ENCODE assay signal across 19 mouse cellular contexts in the genomic region with DNA sequence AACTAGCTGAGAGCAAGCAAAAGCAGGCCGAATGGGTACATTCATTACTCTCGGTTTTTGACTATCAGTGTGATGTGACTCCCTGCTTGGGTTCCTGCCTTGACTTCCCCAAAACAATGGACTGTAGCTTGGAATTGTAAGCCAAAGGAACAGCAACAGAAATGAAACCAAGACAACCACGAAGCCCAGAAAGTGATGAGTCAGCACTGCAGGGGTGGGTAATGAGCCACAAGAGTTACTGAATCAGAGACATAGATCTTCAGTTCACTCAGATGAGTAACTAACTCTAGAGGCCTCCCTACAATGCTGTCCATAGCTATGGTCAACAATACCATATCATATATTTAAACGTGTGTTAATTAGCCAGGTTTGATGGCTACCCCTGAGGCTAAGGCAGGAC.
"Had no signal": no experiment of that assay in that cellular context is flagged by ENCODE, and none has a peak within 500 bp of the region (broad histone marks: within the 10 kb centered on the region; RNA-seq: fewer than 3 reads in every experiment).

No protein-coding gene starts in this region.

- H3K4me1 ChIP-seq: liver, embryonic 13.5 days; midbrain, embryonic 15.5 days; neural tube, embryonic 13.5 days; stomach, embryonic 15.5 days had no signal

- H3K9ac ChIP-seq: liver, embryonic 13.5 days; lung, embryonic 14.5 days; midbrain, embryonic 12.5 days; midbrain, embryonic 15.5 days; neural tube, embryonic 13.5 days; stomach, embryonic 15.5 days had no signal

- H3K4me3 ChIP-seq: layer of hippocampus, adult 2 months; left cerebral cortex, adult 2 months; liver, embryonic 13.5 days; midbrain, embryonic 12.5 days; midbrain, embryonic 15.5 days; neural tube, embryonic 13.5 days; stomach, embryonic 15.5 days had no signal

- ATAC-seq: midbrain, embryonic 15.5 days had no signal

- DNase-seq: kidney, adult 2 months; kidney, postnatal 25 days; layer of hippocampus, postnatal 36 days; liver, embryonic 13.5 days; lung, embryonic 14.5 days; lung, postnatal 10 days; lung, postnatal 36 days; retina, postnatal 1 day; right cerebral cortex, postnatal 25 days; spleen, adult 18-20 months; thymus, adult 2 months; thymus, postnatal 25 days had no signal

- H3K4me2 ChIP-seq: liver, embryonic 13.5 days; lung, embryonic 14.5 days; midbrain, embryonic 12.5 days; midbrain, embryonic 15.5 days; neural tube, embryonic 13.5 days; stomach, embryonic 15.5 days had no signal

- H3K9me3 ChIP-seq: liver, embryonic 13.5 days; midbrain, embryonic 12.5 days; midbrain, embryonic 15.5 days; neural tube, embryonic 13.5 days; stomach, embryonic 15.5 days had no signal

- H3K27me3 ChIP-seq: liver, embryonic 13.5 days; midbrain, embryonic 12.5 days; midbrain, embryonic 15.5 days; neural tube, embryonic 13.5 days; stomach, embryonic 15.5 days had no signal

- H3K27ac ChIP-seq: kidney, postnatal 0 days; layer of hippocampus, adult 2 months; left cerebral cortex, adult 2 months; liver, embryonic 13.5 days; midbrain, embryonic 12.5 days; midbrain, embryonic 15.5 days; neural tube, embryonic 13.5 days; stomach, embryonic 15.5 days had no signal
